Comparison of ENCODE assay signal across 15 mouse cellular contexts in genomic region chr17:73251812-73252608, GRCm38 (mm10).
DNase-seq lines count a peak whose midpoint lies in the region; ATAC-seq and TF ChIP-seq lines count a peak whose summit lies in the region.
"Had no signal": no experiment of that assay in that cellular context is flagged by ENCODE, and none has a peak within 500 bp of the region (broad histone marks: within the 10 kb centered on the region; RNA-seq: fewer than 3 reads in every experiment).

No protein-coding gene starts in this region.

- H3K27me3 ChIP-seq in kidney, postnatal 0 days (ENCODE audit: insufficient read depth, low read length), result no peaks in the 10 kb centered on the region
- H3K27me3 ChIP-seq in midbrain, postnatal 0 days (ENCODE audit: insufficient read depth, low read length), result no peaks in the 10 kb centered on the region
- no peaks in the 10 kb centered on the region for H3K27me3 ChIP-seq in midbrain, embryonic 11.5 days (ENCODE audit: control insufficient read depth, insufficient read depth, low read length)
- H3K27me3 ChIP-seq: forebrain, embryonic 12.5 days; neural tube, embryonic 12.5 days had no signal

- H3K9me3 ChIP-seq in kidney, postnatal 0 days (replicated peaks; ENCODE audit: low read length), result no peaks in the 10 kb centered on the region
- H3K9me3 ChIP-seq in midbrain, postnatal 0 days (ENCODE audit: low read length), result no peaks in the 10 kb centered on the region
- no peaks in the 10 kb centered on the region for H3K9me3 ChIP-seq in midbrain, embryonic 11.5 days (ENCODE audit: control insufficient read depth, low read length)
- H3K9me3 ChIP-seq: forebrain, embryonic 12.5 days; midbrain, embryonic 10.5 days; neural tube, embryonic 12.5 days had no signal

- DNase-seq in cerebellum, postnatal 10 days, result peak; percentile 50 to 64
- peak; percentile 30 for DNase-seq in kidney, postnatal 0 days (ENCODE audit: low spot score)
- no peak for DNase-seq in kidney, adult 18-20 months
- DNase-seq in midbrain, postnatal 0 days (ENCODE audit: low spot score), result peak; percentile 31
- no peak for DNase-seq in midbrain, embryonic 11.5 days (ENCODE audit: low spot score, missing footprints)
- no peak for DNase-seq in right cerebral cortex, postnatal 14 days
- DNase-seq: adrenal gland, adult 8-10 months; gastrocnemius, postnatal 14 days; lung, adult 2 months; right cerebral cortex, postnatal 4 days had no signal

- H3K27ac ChIP-seq in kidney, postnatal 0 days, result no peak overlapping the region
- H3K27ac ChIP-seq in midbrain, postnatal 0 days (ENCODE audit: low read depth, low read length), result no peak overlapping the region
- no peak overlapping the region for H3K27ac ChIP-seq in midbrain, embryonic 11.5 days (ENCODE audit: low read depth, low read length)
- peak overlapping the region; percentile 62 for H3K27ac ChIP-seq in olfactory bulb, adult 2 months (ENCODE audit: insufficient read depth, low read depth, low read length)
- H3K27ac ChIP-seq: forebrain, embryonic 12.5 days; midbrain, embryonic 10.5 days; neural tube, embryonic 12.5 days had no signal

- H3K4me1 ChIP-seq in kidney, postnatal 0 days (replicated peaks; ENCODE audit: insufficient read depth, low read length), result no peaks in the 10 kb centered on the region; the same call in 1 of the 2 replicates
- H3K4me1 ChIP-seq in midbrain, postnatal 0 days (ENCODE audit: insufficient read depth, low read length), result no peaks in the 10 kb centered on the region
- no peaks in the 10 kb centered on the region; the same call in 1 of the 2 replicates for H3K4me1 ChIP-seq in midbrain, embryonic 11.5 days (ENCODE audit: control insufficient read depth, insufficient read depth, low read length)
- peaks cover 16% of the 10 kb centered on the region for H3K4me1 ChIP-seq in olfactory bulb, adult 2 months (ENCODE audit: control insufficient read depth, insufficient read depth, low read length)
- H3K4me1 ChIP-seq: neural tube, embryonic 12.5 days had no signal

- no peak for TF ChIP-seq POLR2A in olfactory bulb, adult 2 months (IDR thresholded peaks at IDR 0.05; ENCODE audit: insufficient read depth, low read depth, low read length)

- no peak overlapping the region for H3K9ac ChIP-seq in kidney, postnatal 0 days (ENCODE audit: low read depth, low read length)
- H3K9ac ChIP-seq in midbrain, postnatal 0 days (replicated peaks; ENCODE audit: low read length, poor library complexity, severe bottlenecking), result no peak overlapping the region
- H3K9ac ChIP-seq in midbrain, embryonic 11.5 days (ENCODE audit: low read length), result no peak overlapping the region
- H3K9ac ChIP-seq: forebrain, embryonic 12.5 days; neural tube, embryonic 12.5 days had no signal

- no peaks in the 10 kb centered on the region for H3K36me3 ChIP-seq in kidney, postnatal 0 days (ENCODE audit: insufficient read depth, low read length)
- no peaks in the 10 kb centered on the region for H3K36me3 ChIP-seq in midbrain, postnatal 0 days (ENCODE audit: insufficient read depth, low read length)
- no peaks in the 10 kb centered on the region for H3K36me3 ChIP-seq in midbrain, embryonic 11.5 days (ENCODE audit: control insufficient read depth, insufficient read depth, low read length)
- H3K36me3 ChIP-seq: forebrain, embryonic 12.5 days; midbrain, embryonic 10.5 days; neural tube, embryonic 12.5 days had no signal

- 62% methylated on average over 11 of the region's 11 CpGs for WGBS in kidney, postnatal 0 days
- WGBS in midbrain, postnatal 0 days, result 53% methylated on average over 11 of the region's 11 CpGs
- WGBS in midbrain, embryonic 11.5 days, result 73% methylated on average over 11 of the region's 11 CpGs
- 55% methylated on average over 11 of the region's 11 CpGs for WGBS in olfactory bulb, adult 2 months

- no peak for ATAC-seq in cerebellum, adult (ENCODE audit: insufficient number of reproducible peaks, low FRiP score, low TSS enrichment)
- ATAC-seq in kidney, postnatal 0 days (replicated peaks; ENCODE audit: low FRiP score, low read depth), result no peak
- no peak for ATAC-seq in midbrain, postnatal 0 days (ENCODE audit: low FRiP score)
- ATAC-seq in midbrain, embryonic 11.5 days (ENCODE audit: low FRiP score), result no peak

- H3K4me3 ChIP-seq in kidney, postnatal 0 days (replicated peaks; ENCODE audit: low read depth, low read length), result no peak overlapping the region
- no peak overlapping the region for H3K4me3 ChIP-seq in midbrain, postnatal 0 days (ENCODE audit: low read depth, low read length)
- no peak overlapping the region for H3K4me3 ChIP-seq in midbrain, embryonic 11.5 days (ENCODE audit: low read depth, low read length)
- H3K4me3 ChIP-seq in olfactory bulb, adult 2 months (ENCODE audit: insufficient read depth, low read depth, low read length), result no peak overlapping the region
- H3K4me3 ChIP-seq: forebrain, embryonic 12.5 days; midbrain, embryonic 10.5 days; neural tube, embryonic 12.5 days had no signal

- no peak overlapping the region for H3K4me2 ChIP-seq in kidney, postnatal 0 days (ENCODE audit: low read length)
- no peak overlapping the region for H3K4me2 ChIP-seq in midbrain, postnatal 0 days (ENCODE audit: low read depth, low read length, poor library complexity, severe bottlenecking)
- H3K4me2 ChIP-seq in midbrain, embryonic 11.5 days, result no peak overlapping the region
- H3K4me2 ChIP-seq: forebrain, embryonic 12.5 days; neural tube, embryonic 12.5 days had no signal

- no peak for TF ChIP-seq CTCF in kidney, postnatal 0 days (IDR thresholded peaks at IDR 0.05; ENCODE audit: low read depth)
- no peak for TF ChIP-seq CTCF in midbrain, postnatal 0 days (IDR thresholded peaks at IDR 0.05)
- TF ChIP-seq CTCF in olfactory bulb, adult 2 months (IDR thresholded peaks at IDR 0.05; ENCODE audit: insufficient read depth, low read depth, low read length), result no peak

Comparison
In these comparisons a context has a peak if more than half of its experiments do, and no peak if none do; other contexts are left out.
1. DNase-seq: peak in cerebellum, postnatal 10 days (2 of 2), kidney, postnatal 0 days (single experiment) and midbrain, postnatal 0 days (single experiment); none in kidney, adult 18-20 months (single experiment), midbrain, embryonic 11.5 days (single experiment) and right cerebral cortex, postnatal 14 days (single experiment).